Mouse (Mus musculus): ENCODE data around the gene Ddx42.
"Not testable (repeated sequence)": the region's sequence is repeated elsewhere in the genome, so short reads cannot be mapped to it uniquely, and the experiment has no call there.

Gene Ddx42

GRCm38 (mm10) chr11:106201337-106202122 lies 15.2 kb upstream of the Ddx42 start:
- DNase-seq: no peak

- DNase-seq: no peak
These were observed 14.6 kb upstream of the Ddx42 start, which contains the start of gene Strada for GRCm38 (mm10) chr11:106202123-106202465. Strada (minus strand) TSS chr11:106202168.

GRCm38 (mm10) chr11:106212771-106213170 lies 4.0 kb upstream of the Ddx42 start:
- no peak for DNase-seq

- DNase-seq: no peak
These were observed 1.9 kb upstream of the Ddx42 start for GRCm38 (mm10) chr11:106214856-106215255.

GRCm38 (mm10) chr11:106215450-106215859 lies 1.3 kb upstream of the Ddx42 start:
- no peak for DNase-seq

- peak; percentile 97 for DNase-seq
These were observed 598 bp upstream of the Ddx42 start, which contains the start of gene Ccdc47 for GRCm38 (mm10) chr11:106215927-106216729. Ccdc47 (minus strand) TSS chr11:106216344.

GRCm38 (mm10) chr11:106220603-106221002 lies 3.9 kb downstream of the Ddx42 start:
- no peak for DNase-seq

- DNase-seq: not testable (repeated sequence)
These were observed 17.3 kb downstream of the Ddx42 start for GRCm38 (mm10) chr11:106233978-106234377.

- no peak for DNase-seq
These were observed 30.1 kb downstream of the Ddx42 start for GRCm38 (mm10) chr11:106246834-106247233.

- DNase-seq: no peak
These were observed 32.6 kb downstream of the Ddx42 start for GRCm38 (mm10) chr11:106249326-106249725.

GRCm38 (mm10) chr11:106254767-106255166 lies 38.0 kb downstream of the Ddx42 start:
- DNase-seq: no peak

GRCm38 (mm10) chr11:106255174-106255573 lies 38.4 kb downstream of the Ddx42 start:
- no peak for DNase-seq

GRCm38 (mm10) chr11:106255685-106256451 lies 39.1 kb downstream of the Ddx42 start, which contains the start of the genes Ftsj3 and Psmc5:
Ftsj3 (minus strand) TSS chr11:106256079.
Psmc5 (plus strand) TSS chr11:106256154.
- peak; percentile 99 for DNase-seq

GRCm38 (mm10) chr11:106256775-106257174 lies 40.0 kb downstream of the Ddx42 start:
- DNase-seq: peak; percentile 66

- peak; percentile 44 for DNase-seq
These were observed 44.2 kb downstream of the Ddx42 start for GRCm38 (mm10) chr11:106260826-106261450.

GRCm38 (mm10) chr11:106263963-106264362 lies 47.2 kb downstream of the Ddx42 start:
- no peak for DNase-seq

GRCm38 (mm10) chr11:106264988-106265387 lies 48.3 kb downstream of the Ddx42 start:
- DNase-seq: no peak

- DNase-seq: no peak
These were observed 48.8 kb downstream of the Ddx42 start for GRCm38 (mm10) chr11:106265570-106265969.

GRCm38 (mm10) chr11:106266431-106266830 lies 49.7 kb downstream of the Ddx42 start:
- DNase-seq: no peak

- peak; percentile 62 for DNase-seq
These were observed 50.7 kb downstream of the Ddx42 start for GRCm38 (mm10) chr11:106267311-106267852.

GRCm38 (mm10) chr11:106267871-106268270 lies 51.1 kb downstream of the Ddx42 start:
- DNase-seq: no peak

Measured in lung, postnatal 10 days (tissue).